Mouse (Mus musculus): Measurements from ENCODE around the gene Hsd3b1.
"Not testable (repeated sequence)": the region's sequence is repeated elsewhere in the genome, so short reads cannot be mapped to it uniquely, and the experiment has no call there.

Hsd3b1 gene

DNA sequence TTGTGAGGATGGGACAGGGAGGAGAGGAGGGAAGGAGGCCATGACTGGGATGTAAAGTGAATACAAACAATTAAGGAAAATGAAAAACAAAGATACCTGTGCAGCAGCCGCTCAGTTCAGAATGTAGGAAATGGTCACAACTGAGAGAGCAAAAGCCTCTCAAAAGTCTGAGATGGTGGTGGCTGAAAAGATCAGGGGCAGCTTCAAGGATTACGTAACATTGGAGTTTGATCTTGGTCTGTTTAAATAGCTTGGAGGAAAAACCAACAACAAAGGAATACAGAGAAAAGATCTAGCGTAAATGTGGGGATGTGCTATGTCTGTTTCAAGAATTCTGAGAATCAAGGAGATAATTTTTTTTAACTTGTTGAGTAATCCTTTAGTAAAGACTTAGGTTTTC, at the start of gene Hsd3b1:
Hsd3b1 (minus strand) TSS at position 219 of the 400 bp plus-strand sequence.
- no peak for DNase-seq

DNA sequence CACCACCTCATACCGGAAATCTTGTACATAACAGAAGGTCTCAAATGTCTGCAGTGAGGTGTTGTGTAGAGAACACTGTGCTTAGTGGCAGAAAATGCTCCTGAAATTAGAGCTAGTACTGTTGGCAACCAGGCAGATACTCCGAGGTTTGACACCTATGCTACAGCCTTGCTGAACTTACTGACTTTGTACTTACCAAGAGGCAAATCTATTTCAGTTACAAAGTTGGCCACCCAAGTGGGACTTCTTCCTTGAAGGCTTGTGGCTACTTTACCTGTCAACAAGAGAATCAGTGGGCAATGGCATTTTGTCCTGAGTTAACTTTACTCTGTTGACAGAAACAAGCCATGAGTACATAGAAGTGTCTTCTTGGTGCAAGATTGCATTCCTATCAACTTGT, 38.0 kb upstream of the Hsd3b1 start:
- DNase-seq, result no peak

DNA sequence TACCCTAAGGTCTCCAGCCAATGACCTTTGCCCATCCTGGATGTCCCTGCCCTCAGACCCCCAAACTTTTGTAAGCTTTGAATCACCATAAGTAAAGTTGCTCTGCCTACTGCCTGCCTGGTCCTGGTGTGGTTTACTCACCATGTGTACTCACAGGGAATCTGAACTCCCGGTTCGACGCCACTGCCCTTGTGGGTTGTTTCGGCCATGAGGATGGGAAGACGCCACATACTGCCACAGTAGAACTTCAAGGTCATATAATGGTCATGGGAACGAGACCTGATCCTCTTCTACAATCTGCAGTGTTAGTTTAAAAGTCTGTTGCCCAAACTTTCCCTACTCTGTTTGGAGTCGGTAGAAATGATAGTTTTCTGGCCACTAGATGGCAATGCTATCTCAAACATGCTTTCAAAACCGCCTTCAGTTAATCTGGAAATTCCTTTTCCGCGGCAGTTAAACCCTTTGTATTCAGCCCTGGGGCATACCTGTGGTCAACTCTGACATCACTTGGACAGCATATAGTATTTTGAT, 35.5 kb upstream of the Hsd3b1 start:
- peak; percentile 30 to 50 for DNase-seq

DNA sequence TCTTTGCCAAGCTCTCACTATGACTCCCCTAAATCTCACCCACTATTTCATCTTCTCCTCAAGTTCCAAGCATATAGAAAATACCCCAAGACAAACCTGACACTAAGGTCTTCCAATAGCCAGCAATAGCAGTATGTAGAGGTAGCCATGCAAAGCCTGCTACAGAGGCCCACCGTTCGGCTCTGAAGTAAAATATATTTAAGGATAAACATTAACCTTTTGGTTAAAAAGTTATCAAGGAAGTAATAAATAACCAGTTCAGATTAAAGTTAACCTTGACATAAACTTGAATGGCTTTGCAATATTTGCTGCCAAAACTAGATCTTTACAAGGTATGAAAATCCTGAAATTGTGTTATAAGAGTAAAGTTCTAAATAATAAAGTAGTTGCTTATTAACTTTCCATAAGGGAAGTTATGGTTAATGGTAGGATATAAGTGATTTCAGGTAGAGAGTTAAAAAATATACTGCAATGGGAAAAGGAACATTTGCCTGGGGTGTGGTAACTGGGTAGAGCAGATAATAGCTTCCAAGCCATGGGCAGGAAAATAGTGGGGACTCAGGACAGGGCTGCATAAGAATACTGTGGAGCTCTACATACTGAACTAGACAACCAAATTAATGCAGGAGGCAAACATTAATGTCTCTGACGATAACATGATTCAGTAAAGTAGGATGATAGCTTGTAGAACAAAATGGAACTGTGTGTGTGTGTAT, 33.6 kb upstream of the Hsd3b1 start, which contains the start of gene Hao2:
Hao2 (minus strand) TSS at position 183 of the 716 bp plus-strand sequence.
- DNase-seq, result peak; percentile 46 to 55

DNA sequence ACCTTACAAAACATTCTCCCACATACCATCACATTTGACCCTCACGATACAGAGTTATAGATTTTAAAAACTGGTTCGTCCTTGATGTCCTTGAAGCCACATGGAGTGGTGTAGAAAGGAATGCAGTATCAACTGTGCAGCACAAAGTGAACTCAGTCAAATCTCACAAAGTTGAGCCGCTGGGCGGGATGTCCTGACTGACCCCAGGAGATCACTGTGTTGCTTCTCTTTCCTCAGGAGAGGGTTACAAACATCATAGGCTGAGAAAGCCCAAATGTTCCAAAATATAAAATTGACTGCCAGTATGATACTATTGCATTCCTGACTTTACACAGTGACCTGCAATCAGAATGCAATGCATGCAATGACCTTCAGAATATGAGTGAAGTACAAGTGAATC, 30.8 kb upstream of the Hsd3b1 start:
- DNase-seq, result no peak

- DNase-seq, result no peak
These were observed 28.6 kb upstream of the Hsd3b1 start for GRCm38 (mm10) chr3:98888206-98888605.

DNA sequence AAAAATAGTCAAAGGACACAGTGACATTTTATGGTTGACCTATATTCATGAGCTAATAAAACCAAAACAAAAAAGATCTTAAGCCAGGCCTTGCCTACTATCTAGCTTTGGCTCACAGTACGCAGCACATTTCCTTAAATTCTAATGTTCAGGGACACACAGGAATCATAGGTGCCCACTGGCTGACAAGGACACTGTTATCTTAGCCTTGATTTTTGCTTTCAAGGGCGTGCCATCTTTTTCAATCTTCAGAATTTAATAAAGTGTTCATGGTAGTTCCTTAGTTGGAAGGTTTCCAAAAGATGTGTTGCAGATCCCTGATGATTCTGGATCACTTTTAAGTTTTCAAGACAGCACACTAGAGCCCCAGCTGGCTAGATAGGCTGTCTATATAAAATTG, 21.2 kb upstream of the Hsd3b1 start:
- DNase-seq, result no peak

- DNase-seq, result no peak
These were observed 20.6 kb upstream of the Hsd3b1 start for GRCm38 (mm10) chr3:98880216-98880615.

- no peak for DNase-seq
These were observed 8.6 kb upstream of the Hsd3b1 start for GRCm38 (mm10) chr3:98868219-98868618.

- no peak for DNase-seq
These were observed 3.2 kb upstream of the Hsd3b1 start for GRCm38 (mm10) chr3:98862800-98863199.

GRCm38 (mm10) chr3:98858051-98858450, 1.5 kb downstream of the Hsd3b1 start:
- DNase-seq, result no peak

DNA sequence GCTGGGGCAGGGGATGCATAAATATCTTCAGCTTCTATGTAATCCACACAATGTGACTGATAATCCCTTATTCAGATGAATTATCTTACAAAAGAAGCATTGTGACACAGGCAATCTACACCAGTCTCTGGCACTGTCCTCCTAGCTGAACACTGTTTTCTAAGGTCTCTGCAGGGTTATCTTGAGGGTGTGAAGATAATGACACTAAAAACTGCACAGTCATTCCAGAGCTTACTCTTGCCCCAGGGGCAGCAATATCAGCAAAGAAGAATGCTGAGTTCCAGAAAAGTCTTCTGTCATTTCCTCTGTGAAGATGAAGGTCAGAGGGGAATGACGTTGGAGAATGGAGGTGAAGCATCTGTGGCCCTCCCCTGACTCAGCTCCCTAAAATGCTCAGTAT, 2.7 kb downstream of the Hsd3b1 start:
- no peak for DNase-seq

- DNase-seq, result no peak
These were observed 4.4 kb downstream of the Hsd3b1 start for GRCm38 (mm10) chr3:98855160-98855559.

- DNase-seq, result peak; percentile 9 to 11
These were observed 5.9 kb downstream of the Hsd3b1 start for GRCm38 (mm10) chr3:98853685-98854084.

- no peak for DNase-seq
These were observed 6.5 kb downstream of the Hsd3b1 start for GRCm38 (mm10) chr3:98853051-98853450.

DNA sequence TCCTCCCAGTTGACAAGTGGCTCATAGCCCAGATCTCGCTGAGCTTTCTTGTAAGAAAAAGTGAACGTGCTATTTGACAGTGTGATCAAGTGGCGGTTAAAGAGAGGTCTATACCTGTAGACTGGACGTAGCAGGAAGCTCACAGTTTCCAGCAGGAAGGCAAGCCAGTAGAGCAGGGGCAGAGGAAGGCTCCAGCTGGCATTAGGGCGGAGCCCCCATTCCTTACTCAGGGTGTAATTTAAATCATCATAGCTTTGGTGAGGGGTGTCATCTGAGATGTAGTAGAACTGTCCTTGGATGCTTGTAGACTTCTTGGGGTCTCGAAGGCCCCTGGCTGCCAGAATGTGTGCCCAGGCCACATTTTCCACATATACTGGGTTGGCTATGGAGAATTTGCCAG, 7.0 kb downstream of the Hsd3b1 start:
- DNase-seq, result no peak

- DNase-seq, result no peak
These were observed 7.7 kb downstream of the Hsd3b1 start for GRCm38 (mm10) chr3:98851853-98852252.

- no peak for DNase-seq
These were observed 9.3 kb downstream of the Hsd3b1 start for GRCm38 (mm10) chr3:98850262-98850661.

DNA sequence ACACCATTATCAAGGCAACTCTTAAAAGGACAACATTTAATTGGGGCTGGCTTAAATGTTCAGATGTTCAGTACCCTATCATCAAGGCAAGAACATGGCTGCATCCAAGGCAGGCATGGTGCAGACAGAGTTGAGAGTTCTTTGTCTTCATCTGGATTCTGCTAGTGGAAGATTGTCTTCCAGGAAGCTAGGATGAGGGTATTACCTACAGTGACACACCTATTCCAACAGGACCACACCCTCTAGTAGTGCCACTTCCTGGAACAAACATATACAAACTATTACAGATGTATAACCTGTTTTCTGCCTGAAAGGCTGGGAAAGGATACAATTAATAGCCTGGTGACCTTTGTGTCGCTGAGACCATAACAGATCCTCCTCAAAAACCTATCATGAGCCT, 10.7 kb downstream of the Hsd3b1 start:
- no peak for DNase-seq

DNA sequence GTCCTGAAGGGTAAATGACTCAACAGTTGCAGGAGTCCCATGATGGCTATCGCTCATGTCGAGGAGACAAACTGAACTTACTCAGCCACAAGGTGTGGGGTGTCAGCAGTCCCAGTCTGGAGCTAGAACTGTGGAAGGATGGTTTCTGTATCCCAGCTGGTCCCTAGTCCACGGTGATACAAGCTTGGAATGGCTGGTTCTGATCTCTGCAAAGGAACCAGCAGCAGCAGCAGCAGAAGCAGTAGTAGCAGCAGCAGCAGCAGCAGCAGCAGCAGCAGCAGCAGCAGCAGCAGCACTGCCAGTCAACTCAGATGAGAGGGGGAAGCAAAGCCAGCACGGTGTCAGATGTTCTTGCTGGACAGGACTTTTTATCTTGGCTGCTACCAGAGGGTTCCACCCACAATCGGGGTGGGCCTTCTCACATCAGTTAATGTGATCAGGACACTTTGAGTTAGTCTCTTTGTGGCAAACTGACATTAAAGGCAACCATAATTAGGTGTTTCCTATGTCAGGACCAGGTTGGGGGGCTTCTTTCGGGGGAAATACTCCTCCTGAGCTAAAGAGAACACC, 45.4 kb downstream of the Hsd3b1 start, which contains the start of gene Hsd3b6:
Hsd3b6 (minus strand) TSS at position 343 of the 570 bp plus-strand sequence.
- no peak for DNase-seq

- DNase-seq, result not testable (repeated sequence)
These were observed 46.9 kb downstream of the Hsd3b1 start for GRCm38 (mm10) chr3:98812653-98813052.

DNA sequence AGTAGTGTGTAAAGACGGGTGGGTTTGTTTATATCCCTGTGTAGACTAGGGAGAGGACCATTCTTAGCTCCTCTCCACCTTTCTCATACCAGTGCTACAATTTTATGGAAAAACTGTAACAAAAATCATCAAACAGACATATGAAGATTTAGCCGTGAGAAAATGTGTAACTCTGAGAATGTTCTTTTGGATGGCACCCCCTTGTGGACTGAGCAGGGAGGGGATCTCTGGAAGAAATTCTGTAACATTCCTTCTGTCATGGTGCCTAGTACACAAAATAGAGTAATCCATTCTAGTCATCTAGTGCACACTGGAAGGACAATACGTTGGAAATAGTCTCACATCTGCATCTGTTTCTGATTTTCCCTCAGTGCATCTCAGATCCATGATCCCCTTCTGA, 54.6 kb downstream of the Hsd3b1 start:
- DNase-seq, result peak; percentile 3 to 16
